Mouse (Mus musculus): Measurements from ENCODE around the gene Myh15. TPM values are rescaled to one million over a fixed set of nuclear protein-coding genes. Genes with fewer than 3 reads are reported as not detected.
A peak's percentile ranks its signal among the peaks of the same experiment; 100 is the strongest.

Myh15 gene
- polyA plus RNA-seq, 1 experiment from 2014 or later, result not detected

DNA sequence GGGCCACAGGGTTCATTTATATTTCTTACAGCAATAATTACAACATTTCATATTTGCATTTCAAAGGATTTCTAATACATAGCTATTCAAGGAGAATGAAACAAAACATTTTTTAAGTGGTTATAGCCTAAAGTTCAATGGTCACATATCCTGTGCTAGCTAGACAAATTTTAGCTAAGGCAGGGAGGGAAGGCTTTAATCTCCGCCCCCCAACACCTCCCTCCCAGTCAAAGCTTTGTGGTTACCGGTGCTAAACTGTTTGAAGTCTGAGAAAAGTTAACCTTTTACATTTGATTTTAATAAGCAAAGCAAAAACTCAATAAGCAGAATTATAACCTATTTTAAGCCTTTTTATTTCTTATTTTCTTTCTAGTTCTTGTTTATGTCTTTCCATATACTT lies 98.9 kb downstream of the Myh15 start:
- H3K9ac ChIP-seq (ENCODE audit: low read depth, low read length), result no peak overlapping the region
- H3K27ac ChIP-seq (ENCODE audit: low read depth, low read length), result no peak overlapping the region
- H3K27me3 ChIP-seq (ENCODE audit: control insufficient read depth, insufficient read depth, low read length), result no peaks in the 10 kb centered on the region
- no peak overlapping the region for H3K4me3 ChIP-seq (ENCODE audit: low read length)
- no peak for ATAC-seq (ENCODE audit: low FRiP score, low TSS enrichment)
- no peaks in the 10 kb centered on the region for H3K4me1 ChIP-seq (ENCODE audit: control insufficient read depth, insufficient read depth, low read length)
- H3K36me3 ChIP-seq (ENCODE audit: control insufficient read depth, insufficient read depth, low read length), result no peaks in the 10 kb centered on the region
- WGBS, result 82% methylated on average over 2 of the region's 2 CpGs
- no peaks in the 10 kb centered on the region for H3K9me3 ChIP-seq (ENCODE audit: control insufficient read depth, low read length)
- H3K4me2 ChIP-seq (replicated peaks; ENCODE audit: low read depth, low read length), result no peak overlapping the region

GRCm38 (mm10) chr16:49164349-49165137 lies 107.3 kb downstream of the Myh15 start:
- no peak overlapping the region for H3K4me3 ChIP-seq (ENCODE audit: low read length)
- 30% methylated on average over 7 of the region's 7 CpGs for WGBS
- no peak overlapping the region for H3K27ac ChIP-seq (ENCODE audit: low read depth, low read length)
- H3K36me3 ChIP-seq (ENCODE audit: control insufficient read depth, insufficient read depth, low read length), result no peaks in the 10 kb centered on the region
- no peak overlapping the region for H3K9ac ChIP-seq (ENCODE audit: low read depth, low read length)
- ATAC-seq (ENCODE audit: low FRiP score, low TSS enrichment), result peak; percentile 75; the same call in 1 of the 2 replicates
- H3K4me1 ChIP-seq (ENCODE audit: control insufficient read depth, insufficient read depth, low read length), result no peaks in the 10 kb centered on the region
- no peaks in the 10 kb centered on the region for H3K9me3 ChIP-seq (ENCODE audit: control insufficient read depth, low read length)
- no peak overlapping the region for H3K4me2 ChIP-seq (replicated peaks; ENCODE audit: low read depth, low read length)
- H3K27me3 ChIP-seq (ENCODE audit: control insufficient read depth, insufficient read depth, low read length), result no peaks in the 10 kb centered on the region

DNA sequence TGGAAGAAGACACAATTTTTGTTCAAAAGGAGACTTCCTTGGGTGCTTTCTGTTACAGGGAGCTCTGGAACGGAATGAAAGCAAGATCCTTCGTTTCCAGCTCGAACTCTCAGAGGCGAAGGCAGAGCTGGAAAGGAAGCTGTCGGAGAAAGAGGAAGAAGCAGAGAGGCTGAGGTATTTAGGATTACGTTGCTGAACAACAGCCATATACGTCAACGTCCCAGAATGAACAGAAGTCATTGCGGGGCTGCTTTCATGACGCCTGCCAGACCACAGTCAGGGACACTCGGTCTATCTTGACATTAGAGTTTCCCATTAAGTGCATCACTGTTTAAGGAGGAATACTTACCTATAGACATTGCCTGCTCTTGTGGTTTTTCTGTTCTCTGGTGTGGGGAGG lies 108.4 kb downstream of the Myh15 start:
- H3K9ac ChIP-seq (ENCODE audit: low read depth, low read length), result no peak overlapping the region
- no peak for ATAC-seq (ENCODE audit: low FRiP score, low TSS enrichment)
- no peak overlapping the region for H3K27ac ChIP-seq (ENCODE audit: low read depth, low read length)
- H3K4me3 ChIP-seq (ENCODE audit: low read length), result no peak overlapping the region
- H3K9me3 ChIP-seq (ENCODE audit: control insufficient read depth, low read length), result no peaks in the 10 kb centered on the region
- no peaks in the 10 kb centered on the region for H3K36me3 ChIP-seq (ENCODE audit: control insufficient read depth, insufficient read depth, low read length)
- no peaks in the 10 kb centered on the region for H3K4me1 ChIP-seq (ENCODE audit: control insufficient read depth, insufficient read depth, low read length)
- 84% methylated on average over 11 of the region's 11 CpGs for WGBS
- no peaks in the 10 kb centered on the region for H3K27me3 ChIP-seq (ENCODE audit: control insufficient read depth, insufficient read depth, low read length)
- H3K4me2 ChIP-seq (replicated peaks; ENCODE audit: low read depth, low read length), result no peak overlapping the region

- Histone ChIP-seq H3K4me3 (ENCODE audit: low read length) (no peak overlapping the region), H3K4me2 (replicated peaks; ENCODE audit: low read depth, low read length) (no peak overlapping the region), H3K36me3 (ENCODE audit: control insufficient read depth, insufficient read depth, low read length) (no peaks in the 10 kb centered on the region), H3K9me3 (ENCODE audit: control insufficient read depth, low read length) (no peaks in the 10 kb centered on the region), H3K27me3 (ENCODE audit: control insufficient read depth, insufficient read depth, low read length) (no peaks in the 10 kb centered on the region), H3K9ac (ENCODE audit: low read depth, low read length) (no peak overlapping the region), H3K4me1 (ENCODE audit: control insufficient read depth, insufficient read depth, low read length) (no peaks in the 10 kb centered on the region), H3K27ac (ENCODE audit: low read depth, low read length) (no peak overlapping the region)
- ATAC-seq (ENCODE audit: low FRiP score, low TSS enrichment), result no peak
- WGBS, result 91% methylated on average over 12 of the region's 12 CpGs
Measured at GRCm38 (mm10) chr16:49167325-49167724, 110.0 kb downstream of the Myh15 start.

GRCm38 (mm10) chr16:49175077-49175476 lies 117.8 kb downstream of the Myh15 start:
- Histone ChIP-seq H3K27ac (ENCODE audit: low read depth, low read length) (no peak overlapping the region), H3K4me3 (ENCODE audit: low read length) (no peak overlapping the region), H3K4me1 (ENCODE audit: control insufficient read depth, insufficient read depth, low read length) (no peaks in the 10 kb centered on the region), H3K27me3 (ENCODE audit: control insufficient read depth, insufficient read depth, low read length) (no peaks in the 10 kb centered on the region), H3K9ac (ENCODE audit: low read depth, low read length) (no peak overlapping the region), H3K9me3 (ENCODE audit: control insufficient read depth, low read length) (no peaks in the 10 kb centered on the region), H3K36me3 (ENCODE audit: control insufficient read depth, insufficient read depth, low read length) (no peaks in the 10 kb centered on the region), H3K4me2 (replicated peaks; ENCODE audit: low read depth, low read length) (no peak overlapping the region)
- 48% methylated on average over 1 of the region's 1 CpGs for WGBS
- peak; percentile 96 for ATAC-seq (ENCODE audit: low FRiP score, low TSS enrichment)

- no peaks in the 10 kb centered on the region for H3K27me3 ChIP-seq (ENCODE audit: control insufficient read depth, insufficient read depth, low read length)
- no peak overlapping the region for H3K9ac ChIP-seq (ENCODE audit: low read depth, low read length)
- H3K27ac ChIP-seq (ENCODE audit: low read depth, low read length), result no peak overlapping the region
- ATAC-seq (ENCODE audit: low FRiP score, low TSS enrichment), result no peak
- no peak overlapping the region for H3K4me3 ChIP-seq (ENCODE audit: low read length)
- no peaks in the 10 kb centered on the region for H3K4me1 ChIP-seq (ENCODE audit: control insufficient read depth, insufficient read depth, low read length)
- no peaks in the 10 kb centered on the region for H3K9me3 ChIP-seq (ENCODE audit: control insufficient read depth, low read length)
- no peaks in the 10 kb centered on the region for H3K36me3 ChIP-seq (ENCODE audit: control insufficient read depth, insufficient read depth, low read length)
- 80% methylated on average over 8 of the region's 8 CpGs for WGBS
- no peak overlapping the region for H3K4me2 ChIP-seq (replicated peaks; ENCODE audit: low read depth, low read length)
Measured at GRCm38 (mm10) chr16:49175729-49176395, 118.6 kb downstream of the Myh15 start.

DNA sequence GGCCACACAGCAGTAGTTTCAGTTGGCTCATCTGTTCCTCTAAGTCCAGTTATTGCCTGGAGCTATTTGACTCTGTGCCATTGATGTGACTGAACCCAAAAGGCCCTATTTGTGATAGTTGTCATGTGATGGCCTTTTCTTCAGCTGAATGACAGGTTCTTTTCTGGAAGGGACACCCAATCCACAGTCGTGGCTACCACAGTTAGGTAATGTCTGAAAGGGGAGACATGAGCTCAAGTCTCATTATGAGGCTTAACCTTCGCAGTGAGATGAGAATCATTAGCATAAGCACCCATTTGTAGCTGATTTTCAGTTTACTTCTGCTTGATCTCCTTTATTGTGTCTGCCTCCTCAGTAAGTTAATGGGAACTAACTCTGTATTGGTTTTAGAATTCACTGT lies 136.2 kb downstream of the Myh15 start:
- H3K4me2 ChIP-seq (replicated peaks; ENCODE audit: low read depth, low read length), result no peak overlapping the region
- no peaks in the 10 kb centered on the region for H3K4me1 ChIP-seq (ENCODE audit: control insufficient read depth, insufficient read depth, low read length)
- no peak overlapping the region for H3K27ac ChIP-seq (ENCODE audit: low read depth, low read length)
- 71% methylated on average over 2 of the region's 2 CpGs for whole genome bisulfite sequencing
- ATAC-seq (ENCODE audit: low FRiP score, low TSS enrichment), result no peak
- no peak overlapping the region for H3K9ac ChIP-seq (ENCODE audit: low read depth, low read length)
- no peaks in the 10 kb centered on the region for H3K9me3 ChIP-seq (ENCODE audit: control insufficient read depth, low read length)
- H3K36me3 ChIP-seq (ENCODE audit: control insufficient read depth, insufficient read depth, low read length), result no peaks in the 10 kb centered on the region
- H3K27me3 ChIP-seq (ENCODE audit: control insufficient read depth, insufficient read depth, low read length), result no peaks in the 10 kb centered on the region
- H3K4me3 ChIP-seq (ENCODE audit: low read length), result no peak overlapping the region

DNA sequence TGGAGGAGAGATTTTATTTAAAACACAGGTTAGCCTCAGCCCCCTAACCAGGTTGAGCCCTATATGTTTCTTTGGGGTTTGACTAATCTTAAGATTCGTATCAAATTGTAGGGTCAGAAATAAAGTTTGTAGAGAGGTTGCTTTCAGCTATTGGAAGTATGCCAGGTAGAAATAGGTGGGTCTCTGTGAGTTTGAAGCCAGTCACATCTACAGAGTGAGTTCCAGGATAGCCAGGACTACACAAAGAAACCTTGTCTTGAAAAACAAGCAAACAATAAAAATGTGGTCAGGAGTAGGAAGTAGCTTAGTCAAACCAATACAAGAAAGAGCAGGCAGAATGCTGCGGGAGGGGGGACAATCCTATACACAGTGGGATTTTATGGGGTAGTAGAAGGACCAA lies 136.7 kb downstream of the Myh15 start:
- H3K9me3 ChIP-seq (ENCODE audit: control insufficient read depth, low read length), result no peaks in the 10 kb centered on the region
- no peak overlapping the region for H3K27ac ChIP-seq (ENCODE audit: low read depth, low read length)
- no peak overlapping the region for H3K4me2 ChIP-seq (replicated peaks; ENCODE audit: low read depth, low read length)
- ATAC-seq (ENCODE audit: low FRiP score, low TSS enrichment), result no peak
- no peaks in the 10 kb centered on the region for H3K4me1 ChIP-seq (ENCODE audit: control insufficient read depth, insufficient read depth, low read length)
- H3K9ac ChIP-seq (ENCODE audit: low read depth, low read length), result no peak overlapping the region
- WGBS, result 85% methylated on average over 2 of the region's 2 CpGs
- no peaks in the 10 kb centered on the region for H3K27me3 ChIP-seq (ENCODE audit: control insufficient read depth, insufficient read depth, low read length)
- no peak overlapping the region for H3K4me3 ChIP-seq (ENCODE audit: low read length)
- H3K36me3 ChIP-seq (ENCODE audit: control insufficient read depth, insufficient read depth, low read length), result no peaks in the 10 kb centered on the region

- no peaks in the 10 kb centered on the region for H3K36me3 ChIP-seq (ENCODE audit: control insufficient read depth, insufficient read depth, low read length)
- no peak overlapping the region for H3K4me2 ChIP-seq (replicated peaks; ENCODE audit: low read depth, low read length)
- WGBS, result 58% methylated on average over 3 of the region's 3 CpGs
- no peaks in the 10 kb centered on the region for H3K9me3 ChIP-seq (ENCODE audit: control insufficient read depth, low read length)
- ATAC-seq (ENCODE audit: low FRiP score, low TSS enrichment), result no peak
- H3K4me1 ChIP-seq (ENCODE audit: control insufficient read depth, insufficient read depth, low read length), result no peaks in the 10 kb centered on the region
- H3K27ac ChIP-seq (ENCODE audit: low read depth, low read length), result no peak overlapping the region
- H3K9ac ChIP-seq (ENCODE audit: low read depth, low read length), result no peak overlapping the region
- H3K4me3 ChIP-seq (ENCODE audit: low read length), result no peak overlapping the region
- no peaks in the 10 kb centered on the region for H3K27me3 ChIP-seq (ENCODE audit: control insufficient read depth, insufficient read depth, low read length)
Measured at GRCm38 (mm10) chr16:49196290-49196689, 139.0 kb downstream of the Myh15 start.

All from kidney, embryonic 14.5 days (tissue).